Mouse (Mus musculus) myocyte (in vitro differentiated cells): ENCODE measurements around the gene Kif5c. TPM values are rescaled to one million over a fixed set of nuclear protein-coding genes. Genes with fewer than 3 reads are reported as not detected.

Source experiments
- H3K27me3 ChIP-seq: one replicate; pipeline ENCODE4 v1.6.1; 2011; ENCODE audit not compliant: control insufficient read depth, insufficient read depth, insufficient read length
- H3K36me3 ChIP-seq: one replicate; pipeline ENCODE4 v1.6.1; 2011; ENCODE audit not compliant: control insufficient read depth, insufficient read depth
- H3K4me2 ChIP-seq: one replicate; pipeline ENCODE4 v1.6.1; 2011; ENCODE audit warnings: low read depth, control low read depth
- H3K4me3 ChIP-seq: one replicate; pipeline ENCODE4 v1.5.1; 2011; ENCODE audit warnings: mild to moderate bottlenecking, control low read depth, moderate library complexity
- H3K79me2 ChIP-seq: one replicate; pipeline ENCODE4 v1.6.1; 2011; ENCODE audit not compliant: control insufficient read depth, insufficient read depth
- H3ac ChIP-seq: one replicate; pipeline ENCODE4 v1.6.1; 2011; ENCODE audit not compliant: control insufficient read depth, insufficient read length
- CEBPB ChIP-seq: IDR thresholded peaks from 2 replicates; pipeline ENCODE4 v1.6.1; 2011; ENCODE audit warnings: mild to moderate bottlenecking, moderate library complexity; ENCODE audit not compliant: poor library complexity, insufficient read depth, severe bottlenecking
- E2F4 ChIP-seq: IDR thresholded peaks from one replicate; pipeline ENCODE4 v1.6.1; 2011; ENCODE audit warnings: mild to moderate bottlenecking, control low read depth, moderate library complexity; ENCODE audit not compliant: insufficient read depth
- MAX ChIP-seq: IDR thresholded peaks from one replicate; pipeline ENCODE4 v1.6.1; 2011; ENCODE audit warnings: low read depth, mild to moderate bottlenecking, control low read depth
- MYOD1 ChIP-seq, 3 experiments: IDR thresholded peaks; one replicate each; pipeline ENCODE4 v1.6.1; 2011; ENCODE audit warnings: control low read depth in 2 of 3, low read depth in 2 of 3, mild to moderate bottlenecking in 2 of 3, moderate library complexity in 1 of 3; ENCODE audit not compliant: insufficient read length in 2 of 3, control insufficient read depth in 1 of 3
- MYOG ChIP-seq, 3 experiments: IDR thresholded peaks; one replicate each; pipeline ENCODE4 v1.6.1; 2011; ENCODE audit warnings: control low read depth in 2 of 3, low read depth in 2 of 3, mild to moderate bottlenecking in 2 of 3; ENCODE audit not compliant: insufficient read length in 2 of 3, control insufficient read depth in 1 of 3, insufficient read depth in 1 of 3
- POLR2A ChIP-seq: IDR thresholded peaks from one replicate; pipeline ENCODE4 v1.6.1; 2011; ENCODE audit warnings: low read depth, mild to moderate bottlenecking, control low read depth, moderate library complexity; ENCODE audit not compliant: insufficient read length
- POLR2AphosphoS2 ChIP-seq: IDR thresholded peaks from one replicate; pipeline ENCODE4 v1.6.1; 2011; ENCODE audit warnings: low read depth, control low read depth; ENCODE audit not compliant: insufficient read length
- REST ChIP-seq: IDR thresholded peaks from one replicate; pipeline ENCODE4 v1.6.1; 2011; ENCODE audit warnings: mild to moderate bottlenecking, control low read depth, moderate library complexity; ENCODE audit not compliant: insufficient read depth, insufficient read length
- SRF ChIP-seq: IDR thresholded peaks from one replicate; pipeline ENCODE4 v1.6.1; 2011; ENCODE audit warnings: low read depth; ENCODE audit not compliant: control insufficient read depth, insufficient read length
- TCF12 ChIP-seq: IDR thresholded peaks from one replicate; pipeline ENCODE4 v1.6.1; 2011; ENCODE audit warnings: mild to moderate bottlenecking, control low read depth; ENCODE audit not compliant: poor library complexity, insufficient read depth, severe bottlenecking
- TCF3 ChIP-seq: IDR thresholded peaks from one replicate; pipeline ENCODE4 v1.6.1; 2011; ENCODE audit warnings: low read depth, control low read depth; ENCODE audit not compliant: insufficient read length
- USF1 ChIP-seq: IDR thresholded peaks from one replicate; pipeline ENCODE4 v1.6.1; 2011; ENCODE audit warnings: low read depth, mild to moderate bottlenecking, control low read depth, moderate library complexity
- polyA plus RNA-seq: library from polyadenylated mRNA; unstranded; fragments of >200 nt; fragmentation: generic; extraction: Trizol; gene quantifications from one replicate; pipeline ENCODE4 v1.2.1, GENCODE M21; 2012; ENCODE audit warnings: missing spikeins

Gene Kif5c
- polyA plus RNA-seq, 1 experiment, result 6.2 TPM

GRCm38 (mm10) chr2:49732745-49733655, 113.9 kb downstream of the Kif5c start:
- no peak overlapping the region for H3ac ChIP-seq
- H3K4me2 ChIP-seq, result peak overlapping the region; percentile 88
- TF ChIP-seq POLR2AphosphoS2 (no peak), REST (no peak), MAX (no peak), E2F4 (no peak), TCF12 (no peak), USF1 (no peak), TCF3 (no peak), SRF (no peak)
- peak overlapping the region; percentile 13 for H3K4me3 ChIP-seq
- no peaks in the 10 kb centered on the region for H3K36me3 ChIP-seq
- H3K27me3 ChIP-seq, result no peaks in the 10 kb centered on the region
- H3K79me2 ChIP-seq, result no peaks in the 10 kb centered on the region

GRCm38 (mm10) chr2:49733656-49734008, 114.5 kb downstream of the Kif5c start:
- TF ChIP-seq USF1 (no peak), MYOD1 (IDR thresholded peaks at IDR 0.05; ENCODE audit: control insufficient read depth in 1 of 3, insufficient read length in 2 of 3, low read depth in 2 of 3) (no peak), SRF (no peak), POLR2A (no peak), MYOG (IDR thresholded peaks at IDR 0.05; ENCODE audit: control insufficient read depth in 1 of 3, insufficient read depth in 1 of 3, insufficient read length in 2 of 3, low read depth in 2 of 3) (no peak)
- H3K4me3 ChIP-seq, result peak overlapping the region; percentile 13
- peak overlapping the region; percentile 88 for H3K4me2 ChIP-seq
- H3K36me3 ChIP-seq, result no peaks in the 10 kb centered on the region
- H3K79me2 ChIP-seq, result no peaks in the 10 kb centered on the region
- no peaks in the 10 kb centered on the region for H3K27me3 ChIP-seq
- H3ac ChIP-seq, result no peak overlapping the region

- H3K27me3 ChIP-seq, result no peaks in the 10 kb centered on the region
- H3ac ChIP-seq, result no peak overlapping the region
- H3K36me3 ChIP-seq, result no peaks in the 10 kb centered on the region
- no peaks in the 10 kb centered on the region for H3K79me2 ChIP-seq
- TF ChIP-seq MYOD1 (IDR thresholded peaks at IDR 0.05; ENCODE audit: control insufficient read depth in 1 of 3, insufficient read length in 2 of 3, low read depth in 2 of 3), result no peak
- TF ChIP-seq CEBPB, result no peak
- peak; percentile 15 for TF ChIP-seq POLR2A
- no peak for TF ChIP-seq MYOG (IDR thresholded peaks at IDR 0.05; ENCODE audit: control insufficient read depth in 1 of 3, insufficient read depth in 1 of 3, insufficient read length in 2 of 3, low read depth in 2 of 3)
- TF ChIP-seq SRF, result no peak
- no peak for TF ChIP-seq E2F4
- no peak for TF ChIP-seq TCF3
- peak overlapping the region; percentile 88 for H3K4me2 ChIP-seq
- peak overlapping the region; percentile 13 for H3K4me3 ChIP-seq
These were observed 115.1 kb downstream of the Kif5c start for GRCm38 (mm10) chr2:49734013-49734780.

GRCm38 (mm10) chr2:49735386-49735785, 116.3 kb downstream of the Kif5c start:
- no peak for TF ChIP-seq MYOG (IDR thresholded peaks at IDR 0.05; ENCODE audit: control insufficient read depth in 1 of 3, insufficient read depth in 1 of 3, insufficient read length in 2 of 3, low read depth in 2 of 3)
- no peak for TF ChIP-seq REST
- TF ChIP-seq POLR2A, result no peak
- TF ChIP-seq USF1, result no peak
- TF ChIP-seq TCF3, result no peak
- TF ChIP-seq CEBPB, result no peak
- TF ChIP-seq MAX, result no peak
- TF ChIP-seq POLR2AphosphoS2, result no peak
- Histone ChIP-seq H3ac (no peak overlapping the region), H3K27me3 (no peaks in the 10 kb centered on the region), H3K4me2 (no peak overlapping the region), H3K4me3 (no peak overlapping the region), H3K79me2 (no peaks in the 10 kb centered on the region), H3K36me3 (no peaks in the 10 kb centered on the region)

GRCm38 (mm10) chr2:49739046-49739445, 119.9 kb downstream of the Kif5c start:
- no peak overlapping the region for H3ac ChIP-seq
- TF ChIP-seq CEBPB (no peak), TCF12 (no peak), POLR2AphosphoS2 (no peak), USF1 (no peak), POLR2A (no peak), TCF3 (no peak), MYOD1 (IDR thresholded peaks at IDR 0.05; ENCODE audit: control insufficient read depth in 1 of 3, insufficient read length in 2 of 3, low read depth in 2 of 3) (no peak), REST (no peak), MYOG (IDR thresholded peaks at IDR 0.05; ENCODE audit: control insufficient read depth in 1 of 3, insufficient read depth in 1 of 3, insufficient read length in 2 of 3, low read depth in 2 of 3) (no peak), SRF (no peak), MAX (no peak), E2F4 (no peak)
- H3K4me3 ChIP-seq, result no peak overlapping the region
- no peak overlapping the region for H3K4me2 ChIP-seq
- no peaks in the 10 kb centered on the region for H3K27me3 ChIP-seq
- H3K36me3 ChIP-seq, result no peaks in the 10 kb centered on the region
- no peaks in the 10 kb centered on the region for H3K79me2 ChIP-seq
